Mouse (Mus musculus) embryonic fibroblast, embryonic 13.5 days (primary cell): ENCODE measurements around the gene Pex11g. TPM values are rescaled to one million over a fixed set of nuclear protein-coding genes. Genes with fewer than 3 reads are reported as not detected.

Source experiments
- H3K27ac ChIP-seq: 2 replicates; pipeline ENCODE4 v1.5.1; 2012; ENCODE audit warnings: low read length, control low read depth, inconsistent platforms; ENCODE audit not compliant: insufficient read depth
- H3K4me1 ChIP-seq: 2 replicates; pipeline ENCODE4 v1.6.1; 2011; ENCODE audit warnings: low read length; ENCODE audit not compliant: control insufficient read depth, insufficient read depth
- H3K4me3 ChIP-seq: 2 replicates; pipeline ENCODE4 v1.5.1; 2011; ENCODE audit warnings: mild to moderate bottlenecking, control low read depth, low read length; ENCODE audit not compliant: insufficient read depth
- CTCF ChIP-seq: IDR thresholded peaks from 2 replicates; pipeline ENCODE4 v1.5.1; 2011; ENCODE audit warnings: mild to moderate bottlenecking, control low read depth, low read length, moderate library complexity, borderline replicate concordance; ENCODE audit not compliant: insufficient read depth
- POLR2A ChIP-seq: IDR thresholded peaks from 2 replicates; pipeline ENCODE4 v1.6.1; 2011; ENCODE audit warnings: low read depth, mild to moderate bottlenecking, control low read depth, low read length, moderate library complexity
- polyA plus RNA-seq: library from polyadenylated mRNA; stranded (reverse); fragments of >200 nt; gene quantifications from 2 replicates; pipeline ENCODE4 v1.2.4, GENCODE M21; 2011; ENCODE audit warnings: low read depth; ENCODE audit not compliant: missing spikeins, insufficient read length

Gene Pex11g
- 3.8 and 5.9 TPM in 2 replicates for polyA plus RNA-seq

- Histone ChIP-seq H3K27ac (no peak within 1 kb of the TSS), H3K4me1 (0 out of 2 replicates have a peak, but pooled peaks cover 2% of the 10 kb centered on the region), H3K4me3 (peak within 1 kb of the TSS; percentile 45)
- TF ChIP-seq CTCF, result no peak
- peak; percentile 95 for TF ChIP-seq POLR2A
These were observed at the start of gene Pex11g for GRCm38 (mm10) chr8:3467006-3467885. Gene Pex11g, minus strand, starts transcription at chr8:3467680.

DNA sequence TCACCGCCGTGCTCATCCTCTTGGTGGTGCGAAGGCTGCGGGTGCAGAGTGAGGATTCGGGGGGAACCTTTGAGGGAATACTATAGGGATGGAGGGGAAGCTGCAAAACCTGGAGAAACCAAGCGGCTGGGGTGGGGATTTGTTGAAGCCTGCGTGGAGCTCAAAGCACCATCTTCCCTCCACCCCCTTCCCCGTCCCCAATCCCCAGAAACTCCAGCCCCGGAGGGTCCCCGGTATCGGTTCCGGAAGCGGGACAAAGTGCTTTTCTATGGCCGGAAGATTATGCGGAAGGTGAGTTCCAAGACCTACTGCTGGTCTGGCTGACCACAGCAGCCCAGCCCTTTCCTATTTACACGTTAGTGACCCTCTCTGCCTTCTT is 49.6 kb upstream of the Pex11g start:
- TF ChIP-seq POLR2A (no peak), CTCF (no peak)
- H3K4me3 ChIP-seq, result peak overlapping the region; percentile 73
- no peak overlapping the region for H3K27ac ChIP-seq

DNA sequence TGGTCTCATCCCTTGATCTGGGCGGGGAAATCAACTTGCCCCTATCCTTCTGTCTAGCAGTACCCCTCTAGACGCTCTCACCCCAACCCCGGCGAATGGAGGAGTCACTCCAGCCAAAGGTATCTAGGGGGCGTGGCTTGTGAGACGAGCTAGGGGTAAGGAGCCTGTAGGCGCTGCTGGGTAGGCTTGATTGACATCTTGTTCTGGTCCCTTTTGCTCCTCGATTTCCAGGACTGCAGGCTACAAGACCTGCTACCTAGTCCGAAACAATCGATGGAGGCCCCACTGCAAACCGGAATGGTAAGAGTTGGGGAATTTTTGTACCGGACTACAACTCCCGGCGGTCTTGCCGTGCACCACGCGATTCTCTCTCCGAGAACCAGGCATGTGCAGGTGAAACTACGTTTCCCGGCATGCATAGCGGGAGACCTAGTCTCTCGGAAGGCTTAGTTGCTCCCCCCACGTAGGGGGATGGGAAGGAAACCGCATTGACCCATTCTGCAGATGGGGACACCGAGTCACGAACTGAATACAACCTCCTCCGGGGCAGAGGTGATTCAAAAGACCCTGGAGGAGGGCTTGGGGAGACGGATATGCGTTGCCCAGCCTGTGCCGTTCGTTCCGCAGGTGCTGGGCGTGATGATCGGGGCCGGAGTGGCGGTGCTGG is 49.1 kb upstream of the Pex11g start:
- peak overlapping the region; percentile 73 for H3K4me3 ChIP-seq
- no peak overlapping the region for H3K27ac ChIP-seq
- H3K4me1 ChIP-seq, result no peaks in the 10 kb centered on the region
- TF ChIP-seq CTCF, result no peak
- peak; percentile 50 for TF ChIP-seq POLR2A

More for the DNA sequence above, 49.6 kb upstream of the Pex11g start:
- no peaks in the 10 kb centered on the region for H3K4me1 ChIP-seq

DNA sequence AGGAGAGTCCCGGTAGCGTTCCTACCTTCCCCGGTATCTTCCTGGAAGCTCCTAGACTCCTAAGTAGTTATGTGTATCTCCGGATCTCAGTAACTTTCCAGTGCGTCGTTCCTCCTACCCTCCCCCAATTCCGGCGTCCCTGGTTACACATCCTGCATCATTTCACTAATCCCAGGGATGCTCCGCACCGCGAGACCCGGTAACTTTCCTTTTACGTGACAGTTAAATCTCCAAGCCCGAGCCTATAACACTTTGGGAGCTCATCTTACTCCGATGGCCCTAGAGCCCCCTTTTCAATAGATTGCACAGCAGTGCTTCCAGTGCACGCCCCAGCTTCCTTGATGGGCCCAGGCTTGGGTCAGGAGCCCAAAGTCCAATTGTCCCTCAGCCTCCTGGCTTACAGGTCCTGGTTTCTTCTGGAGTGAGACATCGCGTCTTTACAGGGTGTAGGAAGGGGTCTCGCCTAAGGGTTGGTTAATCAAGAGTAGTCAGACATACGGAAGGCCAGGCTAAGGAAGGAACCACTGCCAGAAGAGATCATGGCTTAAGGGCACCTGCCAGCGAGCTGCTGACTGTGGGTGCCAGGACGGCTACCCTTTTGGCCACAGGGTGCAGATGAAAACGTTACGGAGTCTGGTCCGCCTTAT is 48.4 kb upstream of the Pex11g start:
- Histone ChIP-seq H3K4me3 (peak overlapping the region; percentile 73), H3K27ac (peak overlapping the region; percentile 48), H3K4me1 (no peaks in the 10 kb centered on the region)
- no peak for TF ChIP-seq POLR2A
- TF ChIP-seq CTCF, result no peak

DNA sequence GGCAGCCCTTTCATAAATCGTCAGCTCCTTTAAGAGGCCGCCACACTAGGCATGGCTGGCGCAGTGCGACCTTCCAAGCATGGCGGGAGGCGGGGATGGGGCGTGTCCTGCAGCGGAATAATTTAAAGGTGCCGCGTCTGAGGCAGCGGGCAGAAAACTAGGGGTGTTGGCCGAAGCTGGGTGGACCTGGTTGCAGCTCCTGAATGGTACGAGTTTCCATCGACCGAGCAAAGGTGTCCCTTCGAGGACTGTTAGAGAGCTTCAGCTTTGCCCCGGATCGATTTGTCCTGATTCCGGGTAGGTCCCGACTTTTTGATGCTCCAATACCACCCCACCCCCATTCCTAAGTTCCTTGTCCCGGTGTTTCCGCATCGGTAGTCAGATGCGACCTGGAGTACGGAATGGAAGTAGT is 47.8 kb upstream of the Pex11g start, which contains the start of gene Pnpla6:
Gene Pnpla6, plus strand, starts transcription at position 125 of the 412 bp plus-strand sequence.
- no peaks in the 10 kb centered on the region for H3K4me1 ChIP-seq
- peak within 1 kb of the TSS; percentile 73 for H3K4me3 ChIP-seq
- H3K27ac ChIP-seq, result peak within 1 kb of the TSS; percentile 48
- TF ChIP-seq POLR2A (peak; percentile 90), CTCF (no peak)

GRCm38 (mm10) chr8:3514681-3515247 is 47.3 kb upstream of the Pex11g start:
- Histone ChIP-seq H3K4me1 (no peaks in the 10 kb centered on the region), H3K4me3 (peak overlapping the region; percentile 73), H3K27ac (no peak overlapping the region)
- TF ChIP-seq POLR2A (no peak), CTCF (no peak)

DNA sequence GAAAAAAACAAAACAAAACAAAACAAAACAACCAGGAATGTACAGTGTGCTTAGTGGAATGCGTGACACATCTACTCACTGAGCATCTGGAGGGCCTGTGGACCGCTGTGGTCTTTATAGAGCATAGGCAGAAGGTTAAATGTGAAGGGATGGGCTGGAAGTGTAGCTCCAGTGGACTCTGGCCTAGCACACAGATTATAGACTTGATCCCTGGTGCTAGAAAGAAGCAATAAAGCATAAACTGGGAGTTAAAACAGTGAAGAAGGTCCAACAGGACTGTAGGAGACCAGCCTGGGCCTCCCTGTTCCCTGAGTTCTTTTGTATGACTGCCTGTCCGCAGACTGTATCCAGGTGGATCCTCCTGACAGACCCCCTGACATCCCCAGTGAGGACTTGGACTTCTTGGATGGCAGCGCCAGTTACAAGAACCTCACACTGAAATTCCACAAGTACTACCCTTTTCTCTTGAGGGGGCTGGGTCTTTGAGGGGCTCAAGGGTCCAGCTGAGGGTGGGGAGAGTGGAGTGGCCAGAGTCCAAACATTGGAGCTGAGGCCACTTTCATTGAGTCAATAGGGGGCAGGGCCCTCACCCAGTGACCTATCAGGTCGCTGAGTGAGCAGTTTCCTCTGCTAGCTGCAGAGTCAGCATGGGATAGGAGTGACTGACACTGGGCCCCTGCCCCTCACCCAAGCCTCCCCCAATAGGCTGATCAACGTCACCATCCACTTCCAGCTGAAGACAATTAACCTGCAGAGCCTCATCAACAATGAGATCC is 40.7 kb upstream of the Pex11g start:
- no peak overlapping the region for H3K4me3 ChIP-seq
- no peaks in the 10 kb centered on the region; the same call in 1 of the 2 replicates for H3K4me1 ChIP-seq
- TF ChIP-seq POLR2A, result no peak
- TF ChIP-seq CTCF, result no peak
- H3K27ac ChIP-seq, result no peak overlapping the region

GRCm38 (mm10) chr8:3502217-3502616 is 34.7 kb upstream of the Pex11g start:
- Histone ChIP-seq H3K4me1 (peaks cover 7% of the 10 kb centered on the region), H3K27ac (no peak overlapping the region), H3K4me3 (no peak overlapping the region)
- TF ChIP-seq POLR2A (no peak), CTCF (no peak)
